Mouse (Mus musculus): ENCODE measurements around the gene Tmem159. TPM values are rescaled to one million over a fixed set of nuclear protein-coding genes. Genes with fewer than 3 reads are reported as not detected.

Tmem159 gene
- total RNA-seq, 2 experiments from 2014 or later: 35.8 to 43.8 TPM

DNA sequence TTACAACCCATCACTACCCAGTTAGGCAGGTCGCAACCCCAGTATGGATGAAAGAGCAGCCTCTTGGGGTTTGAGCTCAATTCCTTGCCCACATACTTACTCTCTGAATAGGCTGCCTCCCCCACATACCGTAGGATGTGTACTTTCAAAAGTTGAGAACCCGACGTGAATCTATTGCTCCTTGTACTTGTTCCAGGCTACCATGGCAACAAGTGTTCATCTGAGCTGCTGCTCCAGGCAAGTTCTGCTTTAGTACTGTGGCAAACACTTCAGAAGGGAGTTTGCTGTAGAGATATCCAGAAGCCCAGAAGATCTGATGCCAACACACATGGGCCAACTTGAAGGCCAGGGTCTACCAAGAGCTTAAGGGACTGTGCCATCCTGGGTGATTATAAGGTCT, 26.8 kb downstream of the Tmem159 start:
- DNase-seq: no peak

DNA sequence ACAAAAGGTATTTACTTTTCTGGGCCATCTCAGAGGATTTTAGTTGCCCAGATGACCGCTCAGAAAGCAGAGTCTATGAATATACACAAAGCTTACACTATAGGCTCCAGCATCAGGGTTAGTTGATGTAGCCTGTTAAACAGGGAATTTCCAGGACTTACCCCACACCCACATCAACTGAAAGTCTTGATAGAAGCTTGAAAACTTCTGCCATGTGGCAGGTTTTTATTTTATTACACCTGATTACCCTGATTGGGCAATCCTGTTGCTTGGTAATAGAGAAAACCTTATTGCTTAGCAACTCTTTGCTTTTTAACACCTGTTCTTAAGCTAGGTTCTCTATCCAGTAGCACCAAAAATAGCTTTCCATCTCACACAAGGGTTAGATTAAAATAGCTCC, 40.6 kb downstream of the Tmem159 start:
- DNase-seq: no peak

DNA sequence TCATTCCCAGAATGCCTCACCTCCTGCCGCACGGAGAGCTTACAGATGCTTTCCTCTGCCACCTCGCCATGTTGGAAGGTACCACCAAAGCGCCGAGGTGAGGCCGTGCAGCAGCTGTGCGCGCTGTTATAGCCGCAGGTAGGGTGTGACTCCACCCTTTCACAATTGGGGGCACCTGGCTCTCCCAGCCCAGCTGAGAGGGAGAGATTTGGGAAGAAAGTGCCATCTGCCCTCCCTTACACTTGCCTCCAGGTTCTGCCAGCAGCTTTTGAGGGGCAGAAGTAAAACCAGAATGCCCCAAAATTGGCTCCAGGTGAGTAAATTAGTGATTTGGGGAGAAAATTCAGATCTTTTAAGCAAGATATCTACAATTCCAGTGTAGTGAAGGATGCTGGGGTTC, 43.0 kb downstream of the Tmem159 start, which contains the start of gene Zp2:
TSS of gene Zp2 (minus strand) at position 101 of the 400 bp plus-strand sequence.
- DNase-seq: no peak

DNA sequence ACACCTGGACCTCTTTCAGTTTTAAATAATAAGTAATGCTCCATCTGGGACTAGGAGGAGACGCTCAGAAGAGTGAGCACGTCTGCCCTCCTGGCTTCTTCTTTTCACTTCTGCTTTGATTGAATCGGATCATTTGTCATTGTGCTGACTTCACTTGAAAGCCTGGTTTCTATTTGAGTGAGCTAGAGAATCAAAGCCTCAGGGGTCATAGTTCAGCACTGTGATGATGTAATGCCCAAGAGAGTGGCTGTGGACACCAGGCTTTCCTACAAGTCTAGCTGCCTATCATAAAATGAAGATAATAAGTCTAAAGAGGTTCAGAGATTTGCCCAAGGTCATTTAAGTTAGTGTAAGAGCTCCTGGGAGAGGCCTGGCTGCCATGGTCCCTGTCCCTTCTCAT, 48.1 kb downstream of the Tmem159 start:
- peak; percentile 8 for DNase-seq

DNA sequence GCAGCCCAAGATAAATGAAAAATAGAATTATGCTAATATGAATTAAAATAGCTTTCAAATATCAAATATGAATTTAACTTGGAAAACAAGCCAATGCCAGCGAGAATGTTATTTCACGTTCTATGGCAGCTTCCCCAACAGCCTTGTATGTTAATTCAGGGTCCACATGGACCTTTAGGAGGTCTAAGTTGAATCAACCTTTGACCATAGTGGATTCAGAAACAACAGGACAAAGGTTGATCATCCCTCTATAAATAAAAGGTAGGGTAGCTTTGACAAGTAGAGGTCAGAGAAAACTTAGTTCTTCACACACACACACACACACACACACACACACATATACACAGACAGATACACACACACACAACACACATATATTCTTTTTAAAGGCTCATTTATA, 48.7 kb downstream of the Tmem159 start:
- DNase-seq: no peak

DNA sequence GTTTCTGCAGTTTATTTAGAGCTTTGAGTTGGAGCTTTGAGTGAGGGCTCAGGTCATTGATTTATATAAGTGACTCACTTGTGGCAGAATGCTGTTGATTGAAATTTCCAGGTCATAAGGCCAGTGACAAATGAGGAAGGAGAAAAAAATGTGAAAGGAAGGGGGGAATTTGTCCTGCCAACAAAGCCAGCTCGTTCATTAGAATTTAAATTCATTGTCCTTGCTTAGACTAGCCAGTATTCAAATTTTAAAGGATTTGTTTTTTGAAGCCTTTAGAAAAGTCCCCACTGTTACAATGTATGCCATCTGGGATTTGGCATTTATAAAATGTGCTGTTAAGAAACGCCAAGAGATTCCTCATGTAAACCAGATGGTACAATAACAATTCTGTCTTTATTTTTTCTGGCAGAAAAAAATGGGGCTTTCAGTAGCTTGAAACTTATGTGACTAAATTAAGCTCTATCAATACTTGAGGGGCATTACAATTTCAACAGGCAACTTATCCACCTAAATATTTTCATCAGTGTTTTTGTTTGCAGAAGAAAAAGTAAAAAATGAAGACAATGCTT, 54.8 kb downstream of the Tmem159 start:
- DNase-seq: no peak

DNA sequence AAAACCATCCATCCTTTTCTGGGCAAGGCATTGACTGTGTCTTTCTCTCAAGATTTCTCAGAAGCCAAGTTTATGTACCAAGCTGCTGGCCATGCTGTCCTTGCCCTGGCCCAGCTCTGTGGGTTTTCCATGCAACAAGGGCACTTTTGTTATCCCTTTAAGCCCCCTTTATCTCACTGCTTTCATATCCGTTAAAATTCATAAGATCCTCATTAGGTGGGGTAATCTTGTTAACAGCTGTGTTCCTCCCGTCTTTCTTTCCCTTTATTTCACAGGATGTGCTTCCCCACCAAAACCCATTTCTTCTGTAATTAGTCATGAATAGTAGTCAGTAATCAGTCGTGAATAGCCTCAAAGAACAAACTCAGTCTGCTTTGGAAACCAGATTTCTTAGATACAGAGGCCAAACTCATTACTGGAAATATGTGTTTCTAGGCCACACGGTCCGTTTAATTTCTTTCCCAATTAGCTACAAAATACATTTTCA, 55.5 kb downstream of the Tmem159 start:
- no peak for DNase-seq

DNA sequence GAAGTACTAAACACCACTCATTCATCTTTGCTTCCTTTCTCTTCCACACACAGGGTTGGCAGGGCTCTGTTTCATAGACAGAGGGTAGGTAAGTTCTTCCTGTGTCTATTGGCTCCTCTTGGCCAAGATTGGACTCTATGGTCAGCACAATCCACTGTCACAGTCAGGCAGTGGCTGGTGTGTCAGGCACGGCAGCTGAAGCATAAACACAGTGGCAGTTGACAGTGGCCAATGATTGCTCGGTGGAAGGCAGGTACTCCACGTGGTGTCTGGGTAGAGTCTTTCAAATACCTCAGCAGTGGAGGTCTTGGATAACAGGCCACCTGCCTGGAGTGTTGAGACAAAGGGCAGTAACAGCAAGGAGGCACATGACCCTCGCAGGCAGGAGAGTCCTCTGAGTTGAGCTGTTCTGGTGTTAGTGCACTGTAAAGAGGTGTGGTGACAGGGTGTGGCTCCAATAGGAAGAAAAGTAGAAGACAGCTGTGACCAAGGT, 56.0 kb downstream of the Tmem159 start:
- DNase-seq: no peak

DNA sequence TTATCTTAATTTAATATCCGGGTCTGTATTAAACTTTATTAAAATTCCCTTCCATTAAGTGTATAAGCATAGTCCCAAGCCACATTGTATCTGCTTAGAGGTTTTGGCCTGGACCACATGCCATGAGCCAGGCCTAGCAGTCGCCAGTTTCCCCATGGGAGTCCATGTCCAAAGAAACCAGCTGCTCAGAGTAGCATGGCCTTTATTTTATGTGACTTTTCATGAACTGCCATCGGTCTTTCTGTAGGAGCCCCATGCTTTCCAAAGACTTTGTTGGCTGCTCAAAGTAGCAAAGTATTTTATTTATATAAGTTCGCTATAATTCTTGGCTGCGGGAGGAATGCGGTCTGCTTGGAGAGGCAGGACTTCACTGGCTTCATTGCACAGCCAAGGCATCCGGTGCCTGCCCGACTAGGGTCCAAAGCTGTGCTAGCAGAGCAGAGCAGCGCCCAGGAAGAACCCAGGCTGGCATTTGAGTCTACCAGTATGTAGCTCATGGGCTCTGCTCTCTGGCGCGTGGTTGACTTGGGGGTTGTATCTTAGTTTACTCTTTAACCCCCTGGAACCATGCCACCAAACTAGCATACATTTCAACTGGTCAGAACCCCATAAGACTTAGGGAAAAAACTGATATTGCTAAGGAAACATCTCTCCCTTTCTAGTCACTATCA, 61.6 kb downstream of the Tmem159 start:
- no peak for DNase-seq

Other genes starting within 250 kb of the Tmem159 start
- 1 to 10 TPM; 7.2 to 7.5 TPM for gene Lyrm1, start 206.5 kb upstream of the Tmem159 start, total RNA-seq (2021)
- 10 to 100 TPM; 26.7 to 48.0 TPM for gene Dcun1d3, start 206.1 kb upstream of the Tmem159 start, total RNA-seq (2021)
- under 1 TPM in 1 of 2 experiments, not detected in 1; 0.12 TPM for gene Dnah3, start 7.1 kb upstream of the Tmem159 start, total RNA-seq (2021)
- under 1 TPM in 1 of 2 experiments, not detected in 1; 0.33 TPM for gene Zp2, start 42.9 kb downstream of the Tmem159 start, total RNA-seq (2021)
- 1 to 10 TPM; 1.1 to 2.5 TPM for gene Anks4b, start 71.5 kb downstream of the Tmem159 start, total RNA-seq (2021)
- 1 to 10 TPM; 1.5 to 2.7 TPM for gene Crym, start 99.8 kb downstream of the Tmem159 start, total RNA-seq (2021)
- gene Abca14, start 101.6 kb downstream of the Tmem159 start, total RNA-seq (2021): not detected
- gene Abca15, start 226.3 kb downstream of the Tmem159 start, total RNA-seq (2021): not detected